Mouse (Mus musculus) cortical plate, adult 2 months (tissue): ENCODE data around the gene Ptgis. TPM values are rescaled to one million over a fixed set of nuclear protein-coding genes. Genes with fewer than 3 reads are reported as not detected.

Experiments used
- H3K27ac ChIP-seq: fragments of 200-500 bp; 2 replicates; pipeline ENCODE4 v1.5.1; 2012; ENCODE audit warnings: low read length, control low read depth, inconsistent platforms; ENCODE audit not compliant: insufficient read depth
- H3K4me1 ChIP-seq: fragments of 200-500 bp; 2 replicates; pipeline ENCODE4 v1.6.1; 2011; ENCODE audit warnings: low read length; ENCODE audit not compliant: control insufficient read depth, insufficient read depth
- H3K4me3 ChIP-seq: fragments of 200-500 bp; 2 replicates; pipeline ENCODE4 v1.5.1; 2011; ENCODE audit warnings: mild to moderate bottlenecking, low read length, control low read depth; ENCODE audit not compliant: insufficient read depth
- CTCF ChIP-seq: fragments of 200-500 bp; IDR thresholded peaks from 2 replicates; pipeline ENCODE4 v1.5.1; 2011; ENCODE audit warnings: mild to moderate bottlenecking, control low read depth, low read length; ENCODE audit not compliant: insufficient read depth; ENCODE audit errors: extremely low read depth
- POLR2A ChIP-seq: fragments of 200-500 bp; IDR thresholded peaks from 2 replicates; pipeline ENCODE4 v1.6.1; 2011; ENCODE audit warnings: mild to moderate bottlenecking, low read length, control low read depth; ENCODE audit not compliant: insufficient read depth; ENCODE audit errors: extremely low read depth
- polyA plus RNA-seq: library from polyadenylated mRNA; depleted of rRNA; stranded (reverse); fragments of >200 nt; gene quantifications from 2 replicates; pipeline ENCODE4 v1.2.3, GENCODE M21; 2012

Gene Ptgis
- polyA plus RNA-seq, 1 experiment, result 2.0 TPM

- Histone ChIP-seq H3K4me1 (no peaks in the 10 kb centered on the region), H3K4me3 (no peak overlapping the region), H3K27ac (no peak overlapping the region)
- TF ChIP-seq CTCF, result no peak
- no peak for TF ChIP-seq POLR2A
Observed at GRCm38 (mm10) chr2:167250003-167250735, 9.8 kb upstream of the Ptgis start.

DNA sequence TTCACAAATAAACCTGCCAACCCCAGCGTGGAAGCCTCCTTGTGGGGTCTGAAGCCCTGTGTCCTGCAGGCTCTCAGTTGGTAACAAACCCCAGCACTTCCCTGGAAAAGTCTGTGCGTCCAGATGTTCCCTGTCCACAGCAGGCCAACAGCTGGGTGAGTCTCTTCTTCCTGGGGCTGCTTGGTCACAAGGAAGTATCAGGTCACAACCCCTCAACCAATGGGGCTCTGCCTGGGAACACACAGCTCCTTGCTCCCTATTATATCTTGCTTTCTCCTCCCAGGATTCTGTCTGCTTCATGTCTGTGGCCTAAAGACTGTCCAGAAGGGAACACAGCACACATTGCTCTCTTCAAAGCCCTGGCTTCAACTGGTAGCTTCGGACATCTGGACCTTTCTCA, 9.2 kb upstream of the Ptgis start:
- Histone ChIP-seq H3K27ac (no peak overlapping the region), H3K4me1 (no peaks in the 10 kb centered on the region), H3K4me3 (no peak overlapping the region)
- no peak for TF ChIP-seq POLR2A
- no peak for TF ChIP-seq CTCF

- H3K4me3 ChIP-seq, result no peak overlapping the region
- no peak for TF ChIP-seq CTCF
- no peak for TF ChIP-seq POLR2A
- H3K27ac ChIP-seq, result no peak overlapping the region
- no peaks in the 10 kb centered on the region for H3K4me1 ChIP-seq
Observed at GRCm38 (mm10) chr2:167247823-167248222, 7.4 kb upstream of the Ptgis start.

GRCm38 (mm10) chr2:167246704-167247103, 6.3 kb upstream of the Ptgis start:
- H3K27ac ChIP-seq, result no peak overlapping the region
- H3K4me1 ChIP-seq, result no peaks in the 10 kb centered on the region
- no peak overlapping the region for H3K4me3 ChIP-seq
- TF ChIP-seq CTCF (no peak), POLR2A (no peak)

DNA sequence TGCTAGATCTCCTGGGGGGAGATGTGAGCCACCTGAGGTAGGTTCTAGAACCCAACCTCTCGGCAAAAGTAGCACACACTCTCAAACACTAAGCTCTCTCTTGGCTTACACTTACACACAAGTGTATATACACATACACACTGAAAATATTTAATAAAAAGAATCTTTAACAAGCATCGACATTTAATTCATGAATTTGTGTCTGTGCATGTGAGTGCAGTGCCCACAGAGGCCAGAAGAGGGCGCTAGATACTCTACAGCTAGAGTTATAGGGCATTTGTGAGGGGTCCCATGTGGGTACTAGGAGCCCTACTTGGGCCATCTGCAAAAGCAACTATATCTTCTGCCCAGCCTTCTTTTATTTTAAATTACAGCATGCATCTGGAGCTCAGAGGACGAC, 4.5 kb upstream of the Ptgis start:
- H3K4me3 ChIP-seq, result no peak overlapping the region
- H3K27ac ChIP-seq, result no peak overlapping the region
- TF ChIP-seq POLR2A, result no peak
- TF ChIP-seq CTCF, result no peak
- no peaks in the 10 kb centered on the region for H3K4me1 ChIP-seq

DNA sequence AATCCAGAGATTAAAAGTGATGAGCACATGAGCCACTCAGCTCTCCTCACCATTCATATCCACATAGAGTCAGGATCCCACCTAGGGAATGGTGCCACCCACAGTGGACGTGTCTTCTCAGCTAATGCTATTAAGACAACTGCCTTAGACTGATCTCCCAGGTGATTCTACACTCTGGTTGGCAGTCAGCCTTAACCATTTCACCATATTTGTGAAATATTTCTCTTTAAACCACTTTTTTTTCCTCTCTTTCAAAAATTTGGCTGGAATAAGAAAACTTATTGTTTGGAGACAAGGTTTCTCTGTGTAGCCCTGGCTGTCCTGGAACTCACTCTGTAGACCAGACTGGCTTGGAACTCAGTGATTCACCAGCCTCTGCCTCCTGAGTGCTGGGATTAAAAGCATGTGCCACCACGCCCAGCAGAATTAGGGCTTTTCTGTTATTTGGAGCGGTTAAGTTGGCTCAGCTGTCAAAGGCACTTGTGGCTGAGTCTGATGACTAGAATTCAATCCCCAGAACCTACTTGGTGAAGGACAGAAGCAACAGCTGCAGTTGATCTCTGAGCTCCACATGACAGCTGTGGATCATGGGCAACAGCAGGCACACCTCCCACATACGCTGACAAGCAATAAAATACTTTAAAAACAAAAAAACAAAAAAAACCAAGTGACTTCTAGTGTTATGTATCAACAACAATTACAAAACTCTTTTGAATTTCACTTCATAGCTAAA, 3.6 kb upstream of the Ptgis start:
- TF ChIP-seq POLR2A (no peak), CTCF (no peak)
- Histone ChIP-seq H3K27ac (no peak overlapping the region), H3K4me3 (no peak overlapping the region), H3K4me1 (no peaks in the 10 kb centered on the region)

GRCm38 (mm10) chr2:167239262-167239661, 1.1 kb downstream of the Ptgis start:
- no peak overlapping the region for H3K27ac ChIP-seq
- TF ChIP-seq POLR2A, result no peak
- no peaks in the 10 kb centered on the region for H3K4me1 ChIP-seq
- no peak overlapping the region for H3K4me3 ChIP-seq

DNA sequence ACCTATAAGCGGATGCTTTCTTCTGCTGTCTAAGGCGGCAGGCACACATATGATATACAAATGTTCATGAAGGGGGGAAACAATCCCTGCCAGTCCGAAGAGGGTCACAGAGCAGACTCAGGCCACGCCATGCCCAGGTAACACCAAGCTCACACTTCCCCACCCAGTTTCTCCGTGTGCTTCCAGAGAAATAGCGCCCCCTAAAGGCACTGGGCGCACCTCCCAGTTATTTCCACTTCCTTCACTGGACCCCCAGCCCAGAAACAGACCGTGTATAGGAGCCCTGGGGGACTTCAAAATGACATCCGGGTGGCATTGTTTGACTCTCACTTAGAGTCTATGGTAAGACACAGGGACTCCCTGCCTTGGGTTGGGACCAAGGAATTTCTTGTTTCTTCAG, 3.2 kb downstream of the Ptgis start:
- TF ChIP-seq POLR2A, result no peak
- no peak for TF ChIP-seq CTCF
- Histone ChIP-seq H3K4me1 (no peaks in the 10 kb centered on the region), H3K27ac (no peak overlapping the region), H3K4me3 (no peak overlapping the region)

- Histone ChIP-seq H3K27ac (no peak overlapping the region), H3K4me3 (no peak overlapping the region), H3K4me1 (no peaks in the 10 kb centered on the region)
- TF ChIP-seq CTCF (no peak), POLR2A (no peak)
Observed at GRCm38 (mm10) chr2:167236174-167236573, 4.2 kb downstream of the Ptgis start.
